Mouse (Mus musculus) MN1 (cell line): ENCODE data around the gene Cotl1.

Source experiments
- DNase-seq: peaks from one replicate; pipeline ENCODE4 v3.0.0-alpha.2; 2016; ENCODE audit warnings: low spot score

Cotl1 gene

GRCm38 (mm10) chr8:119817446-119817845, 22.9 kb downstream of the Cotl1 start:
- DNase-seq = no peak

GRCm38 (mm10) chr8:119816219-119816618, 24.1 kb downstream of the Cotl1 start:
- no peak for DNase-seq

- DNase-seq = no peak
These were observed 27.5 kb downstream of the Cotl1 start for GRCm38 (mm10) chr8:119812650-119813431.

GRCm38 (mm10) chr8:119811925-119812324, 28.4 kb downstream of the Cotl1 start:
- peak; percentile 55 for DNase-seq

- no peak for DNase-seq
These were observed 29.3 kb downstream of the Cotl1 start for GRCm38 (mm10) chr8:119810953-119811499.

GRCm38 (mm10) chr8:119810127-119810868, 30.0 kb downstream of the Cotl1 start:
- no peak for DNase-seq

- no peak for DNase-seq
These were observed 30.7 kb downstream of the Cotl1 start for GRCm38 (mm10) chr8:119809620-119810019.

- no peak for DNase-seq
These were observed 32.7 kb downstream of the Cotl1 start for GRCm38 (mm10) chr8:119807687-119808086.

GRCm38 (mm10) chr8:119806422-119807263, 33.7 kb downstream of the Cotl1 start:
- DNase-seq = peak; percentile 89

- DNase-seq = no peak
These were observed 35.1 kb downstream of the Cotl1 start for GRCm38 (mm10) chr8:119805275-119805674.

GRCm38 (mm10) chr8:119802592-119802991, 37.8 kb downstream of the Cotl1 start:
- no peak for DNase-seq

GRCm38 (mm10) chr8:119801168-119801567, 39.2 kb downstream of the Cotl1 start:
- peak; percentile 90 for DNase-seq

- no peak for DNase-seq
These were observed 41.4 kb downstream of the Cotl1 start for GRCm38 (mm10) chr8:119798965-119799264.

GRCm38 (mm10) chr8:119798170-119798964, 42.0 kb downstream of the Cotl1 start:
- peak; percentile 67 for DNase-seq

- DNase-seq = no peak
These were observed 44.7 kb downstream of the Cotl1 start for GRCm38 (mm10) chr8:119795651-119796050.

- no peak for DNase-seq
These were observed 45.7 kb downstream of the Cotl1 start for GRCm38 (mm10) chr8:119794689-119795088.

- DNase-seq = peak; percentile 63
These were observed 48.3 kb downstream of the Cotl1 start for GRCm38 (mm10) chr8:119791804-119792704.

GRCm38 (mm10) chr8:119789581-119789980, 50.8 kb downstream of the Cotl1 start:
- DNase-seq = no peak

GRCm38 (mm10) chr8:119788607-119789381, 51.5 kb downstream of the Cotl1 start:
- peak; percentile 53 for DNase-seq

- no peak for DNase-seq
These were observed 53.0 kb downstream of the Cotl1 start for GRCm38 (mm10) chr8:119787341-119787740.
